Mouse (Mus musculus): ENCODE data around the gene Rad9a. TPM values are rescaled to one million over a fixed set of nuclear protein-coding genes. Genes with fewer than 3 reads are reported as not detected.

Gene Rad9a
- polyA plus RNA-seq, 2 experiments: 14.3 to 20.8 TPM

- Histone ChIP-seq H3K4me1 (replicated peaks; ENCODE audit: control insufficient read depth in 2 of 2, insufficient read depth in 2 of 2, low read length in 1 of 2) (no peaks in the 10 kb centered on the region), H3K27me3 (ENCODE audit: control insufficient read depth, insufficient read depth, low read length) (no peaks in the 10 kb centered on the region; the same call in 1 of the 2 replicates), H3K9ac (replicated peaks) (no peak overlapping the region), H3K36me3 (replicated peaks; ENCODE audit: control insufficient read depth, insufficient read depth, low read depth) (no peaks in the 10 kb centered on the region), H3K4me3 (ENCODE audit: insufficient read depth in 1 of 2, low read depth in 2 of 2, low read length in 2 of 2) (no peak overlapping the region), H3K27ac (no peak overlapping the region), H3K9me3 (ENCODE audit: control insufficient read depth, low read length) (no peaks in the 10 kb centered on the region), H3K4me2 (ENCODE audit: low read depth) (no peak overlapping the region)
- no peak for DNase-seq (ENCODE audit: low read depth in 3 of 3, low spot score in 3 of 3)
- ATAC-seq (ENCODE audit: insufficient read depth): no peak
- TF ChIP-seq CTCF (IDR thresholded peaks at IDR 0.05; ENCODE audit: low read depth): no peak
- TF ChIP-seq EP300 (IDR thresholded peaks at IDR 0.05; ENCODE audit: low read depth): no peak
- WGBS (ENCODE audit: insufficient replicate concordance): 53% methylated on average over 8 of the region's 8 CpGs
These were observed 38.8 kb upstream of the Rad9a start for GRCm38 (mm10) chr19:4240247-4240668.

- Histone ChIP-seq H3K9ac (replicated peaks) (no peak overlapping the region), H3K9me3 (ENCODE audit: control insufficient read depth, low read length) (no peaks in the 10 kb centered on the region), H3K4me1 (replicated peaks; ENCODE audit: control insufficient read depth in 2 of 2, insufficient read depth in 2 of 2, low read length in 1 of 2) (peaks cover 5 to 13% of the 10 kb centered on the region in 2 experiments; a peak in 3 of 4 replicates), H3K27me3 (ENCODE audit: control insufficient read depth, insufficient read depth, low read length) (no peaks in the 10 kb centered on the region), H3K4me3 (ENCODE audit: insufficient read depth in 1 of 2, low read depth in 2 of 2, low read length in 2 of 2) (no peak overlapping the region), H3K4me2 (ENCODE audit: low read depth) (no peak overlapping the region), H3K36me3 (replicated peaks; ENCODE audit: control insufficient read depth, insufficient read depth, low read depth) (no peaks in the 10 kb centered on the region), H3K27ac (no peak overlapping the region)
- TF ChIP-seq EP300 (IDR thresholded peaks at IDR 0.05; ENCODE audit: low read depth): no peak
- no peak for TF ChIP-seq CTCF (IDR thresholded peaks at IDR 0.05; ENCODE audit: low read depth)
- ATAC-seq (ENCODE audit: insufficient read depth) (no peak), DNase-seq (ENCODE audit: low read depth in 3 of 3, low spot score in 3 of 3) (no peak)
- WGBS (ENCODE audit: insufficient replicate concordance): 66% methylated on average over 4 of the region's 4 CpGs
These were observed 33.1 kb upstream of the Rad9a start for GRCm38 (mm10) chr19:4234548-4234947.

GRCm38 (mm10) chr19:4232651-4233050 lies 31.2 kb upstream of the Rad9a start:
- Histone ChIP-seq H3K27ac (no peak overlapping the region), H3K27me3 (ENCODE audit: control insufficient read depth, insufficient read depth, low read length) (no peaks in the 10 kb centered on the region; the same call in 1 of the 2 replicates), H3K36me3 (replicated peaks; ENCODE audit: control insufficient read depth, insufficient read depth, low read depth) (no peaks in the 10 kb centered on the region), H3K4me3 (ENCODE audit: insufficient read depth in 1 of 2, low read depth in 2 of 2, low read length in 2 of 2) (peak overlapping the region in 1 of 2 experiments; percentile 68; a peak in 1 of 4 replicates), H3K9me3 (ENCODE audit: control insufficient read depth, low read length) (no peaks in the 10 kb centered on the region), H3K9ac (replicated peaks) (peak overlapping the region; percentile 63; the same call in 1 of the 2 replicates), H3K4me2 (ENCODE audit: low read depth) (peak overlapping the region; percentile 82), H3K4me1 (replicated peaks; ENCODE audit: control insufficient read depth in 2 of 2, insufficient read depth in 2 of 2, low read length in 1 of 2) (peaks cover 5 to 13% of the 10 kb centered on the region in 2 experiments; a peak in 3 of 4 replicates)
- 66% methylated on average over 7 of the region's 7 CpGs for WGBS (ENCODE audit: insufficient replicate concordance)
- ATAC-seq (ENCODE audit: insufficient read depth) (no peak), DNase-seq (ENCODE audit: low read depth in 3 of 3, low spot score in 3 of 3) (no peak)
- TF ChIP-seq CTCF (IDR thresholded peaks at IDR 0.05; ENCODE audit: low read depth): no peak
- TF ChIP-seq EP300 (IDR thresholded peaks at IDR 0.05; ENCODE audit: low read depth): no peak

GRCm38 (mm10) chr19:4232186-4232572 lies 30.7 kb upstream of the Rad9a start:
- ATAC-seq (ENCODE audit: insufficient read depth): no peak
- DNase-seq (ENCODE audit: low read depth in 3 of 3, low spot score in 3 of 3): peak in 1 of 3 experiments; percentile 17
- Histone ChIP-seq H3K4me1 (replicated peaks; ENCODE audit: control insufficient read depth in 2 of 2, insufficient read depth in 2 of 2, low read length in 1 of 2) (peaks cover 5 to 13% of the 10 kb centered on the region in 2 experiments; a peak in 3 of 4 replicates), H3K27me3 (ENCODE audit: control insufficient read depth, insufficient read depth, low read length) (no peaks in the 10 kb centered on the region; the same call in 1 of the 2 replicates), H3K9me3 (ENCODE audit: control insufficient read depth, low read length) (no peaks in the 10 kb centered on the region), H3K4me3 (ENCODE audit: insufficient read depth in 1 of 2, low read depth in 2 of 2, low read length in 2 of 2) (peak overlapping the region; percentile 68 to 95), H3K36me3 (replicated peaks; ENCODE audit: control insufficient read depth, insufficient read depth, low read depth) (no peaks in the 10 kb centered on the region), H3K4me2 (ENCODE audit: low read depth) (peak overlapping the region; percentile 82), H3K9ac (replicated peaks) (peak overlapping the region; percentile 63), H3K27ac (peak overlapping the region; percentile 72)
- 10% methylated on average over 2 of the region's 2 CpGs for WGBS (ENCODE audit: insufficient replicate concordance)
- TF ChIP-seq CTCF (IDR thresholded peaks at IDR 0.05; ENCODE audit: low read depth): no peak
- no peak for TF ChIP-seq EP300 (IDR thresholded peaks at IDR 0.05; ENCODE audit: low read depth)

- no peaks in the 10 kb centered on the region for H3K36me3 ChIP-seq (replicated peaks; ENCODE audit: control insufficient read depth, insufficient read depth, low read depth)
- ATAC-seq (ENCODE audit: insufficient read depth) (peak; percentile 86), DNase-seq (ENCODE audit: low read depth in 3 of 3, low spot score in 3 of 3) (peak; percentile 81 to 85 (median 84))
- no peaks in the 10 kb centered on the region for H3K9me3 ChIP-seq (ENCODE audit: control insufficient read depth, low read length)
- H3K4me3 ChIP-seq (ENCODE audit: insufficient read depth in 1 of 2, low read depth in 2 of 2, low read length in 2 of 2): peak within 1 kb of the TSS; percentile 68 to 95
- 12% methylated on average over 26 of the region's 26 CpGs for WGBS (ENCODE audit: insufficient replicate concordance)
- peaks cover 2% of the 10 kb centered on the region; the same call in 1 of the 2 replicates for H3K27me3 ChIP-seq (ENCODE audit: control insufficient read depth, insufficient read depth, low read length)
- peaks cover 5 to 13% of the 10 kb centered on the region in 2 experiments; a peak in 3 of 4 replicates for H3K4me1 ChIP-seq (replicated peaks; ENCODE audit: control insufficient read depth in 2 of 2, insufficient read depth in 2 of 2, low read length in 1 of 2)
- no peak for TF ChIP-seq CTCF (IDR thresholded peaks at IDR 0.05; ENCODE audit: low read depth)
- no peak for TF ChIP-seq EP300 (IDR thresholded peaks at IDR 0.05; ENCODE audit: low read depth)
- H3K4me2 ChIP-seq (ENCODE audit: low read depth): peak within 1 kb of the TSS; percentile 82
- peak within 1 kb of the TSS; percentile 72 for H3K27ac ChIP-seq
- peak within 1 kb of the TSS; percentile 63 for H3K9ac ChIP-seq (replicated peaks)
These were observed 30.1 kb upstream of the Rad9a start, which contains the start of gene Pold4 for GRCm38 (mm10) chr19:4231253-4232185. Gene Pold4 (plus strand): TSS chr19:4231899.
